Mouse (Mus musculus) brain, embryonic 14.5 days (tissue): ENCODE results near the gene Tbc1d21.
A peak's percentile ranks its signal among the peaks of the same experiment; 100 is the strongest.

Source experiments
- CTCF ChIP-seq: fragments of 200-500 bp; IDR thresholded peaks from 2 replicates; pipeline ENCODE4 v1.5.1; 2012; ENCODE audit warnings: inconsistent platforms, mild to moderate bottlenecking, moderate library complexity, borderline replicate concordance; ENCODE audit not compliant: insufficient read depth, insufficient read length; ENCODE audit errors: extremely low read depth
- POLR2A ChIP-seq: fragments of 200-500 bp; IDR thresholded peaks from 2 replicates; pipeline ENCODE4 v1.6.1; 2012; ENCODE audit warnings: mild to moderate bottlenecking, inconsistent platforms, borderline replicate concordance; ENCODE audit not compliant: poor library complexity, insufficient read depth, insufficient read length, severe bottlenecking; ENCODE audit errors: extremely low read depth

GRCm38 (mm10) chr9:58321681-58322080 is 48.6 kb downstream of the Tbc1d21 start:
- peak; percentile 44; the same call in 1 of the 2 replicates for TF ChIP-seq CTCF
- no peak for TF ChIP-seq POLR2A
